Mouse (Mus musculus) heart, embryonic 13.5 days (tissue): ENCODE measurements around the gene Tk2. TPM values are rescaled to one million over a fixed set of nuclear protein-coding genes. Genes with fewer than 3 reads are reported as not detected.

Source experiments
- ATAC-seq: fragments of 200-750 bp; cut with Nextera tagmentation; 2 replicates; pipeline ENCODE4 v1.8.0; 2017; ENCODE audit warnings: moderate TSS enrichment; ENCODE audit not compliant: insufficient number of reproducible peaks, low FRiP score, low TSS enrichment; ENCODE audit errors: extremely low read depth
- H3K27ac ChIP-seq: fragments of 300-500 bp; sonication (generic); replicated peaks from 2 replicates; pipeline ENCODE4 v1.5.1; 2015; ENCODE audit warnings: moderate library complexity, mild to moderate bottlenecking, inconsistent platforms
- H3K27me3 ChIP-seq: fragments of 300-500 bp; sonication (generic); replicated peaks from 2 replicates; pipeline ENCODE4 v1.6.1; 2015; ENCODE audit warnings: mild to moderate bottlenecking, inconsistent platforms
- H3K36me3 ChIP-seq: fragments of 300-500 bp; sonication (generic); 2 replicates; pipeline ENCODE4 v1.6.1; 2015; ENCODE audit warnings: mild to moderate bottlenecking, inconsistent platforms
- H3K4me1 ChIP-seq: fragments of 300-500 bp; sonication (generic); 2 replicates; pipeline ENCODE4 v1.6.1; 2015; ENCODE audit warnings: inconsistent platforms
- H3K4me2 ChIP-seq: fragments of 300-500 bp; sonication (generic); 2 replicates; pipeline ENCODE4 v1.6.1; 2015; ENCODE audit warnings: inconsistent platforms, mild to moderate bottlenecking, moderate library complexity
- H3K4me3 ChIP-seq: fragments of 300-500 bp; sonication (generic); 2 replicates; pipeline ENCODE4 v1.5.1; 2015; ENCODE audit warnings: moderate library complexity, mild to moderate bottlenecking, inconsistent platforms
- H3K9ac ChIP-seq: fragments of 300-500 bp; sonication (generic); 2 replicates; pipeline ENCODE4 v1.6.1; 2015; ENCODE audit warnings: inconsistent platforms, mild to moderate bottlenecking, moderate library complexity
- H3K9me3 ChIP-seq: fragments of 300-500 bp; sonication (generic); 2 replicates; pipeline ENCODE4 v1.6.1; 2016; ENCODE audit warnings: inconsistent platforms
- WGBS: fragments of 180-500 bp; shearing (Covaris S2); methylation state at CpG from one replicate; pipeline ENCODE4 v1.1.7; 2015; ENCODE audit warnings: mixed read lengths; 5-methylcytosine and 5-hydroxymethylcytosine counted together
- polyA plus RNA-seq: library from polyadenylated mRNA; unstranded; fragments of >200 nt; fragmentation: Nextera tagmentation; extraction: Ambion mirVana; gene quantifications from 2 replicates; pipeline ENCODE4 v1.2.1, GENCODE M21; 2015

Gene Tk2
- polyA plus RNA-seq, 1 experiment from 2014 or later, result 10.3 TPM

GRCm38 (mm10) chr8:104219079-104219478 lies 29.3 kb downstream of the Tk2 start:
- ATAC-seq, result no peak
- H3K27me3 ChIP-seq, result no peaks in the 10 kb centered on the region; the same call in 1 of the 2 replicates
- H3K36me3 ChIP-seq, result peaks cover 6% of the 10 kb centered on the region; the same call in 1 of the 2 replicates
- no peaks in the 10 kb centered on the region for H3K4me1 ChIP-seq
- H3K27ac ChIP-seq, result no peak overlapping the region
- peak overlapping the region; percentile 56 for H3K4me2 ChIP-seq
- peak overlapping the region; percentile 20; the same call in 1 of the 2 replicates for H3K4me3 ChIP-seq
- 22% methylated on average over 11 of the region's 11 CpGs for WGBS
- peaks cover 4% of the 10 kb centered on the region; the same call in 1 of the 2 replicates for H3K9me3 ChIP-seq
- H3K9ac ChIP-seq, result peak overlapping the region; percentile 1; the same call in 1 of the 2 replicates

- H3K4me3 ChIP-seq, result no peak overlapping the region
- H3K27ac ChIP-seq, result no peak overlapping the region
- no peaks in the 10 kb centered on the region for H3K36me3 ChIP-seq
- no peaks in the 10 kb centered on the region; the same call in 1 of the 2 replicates for H3K27me3 ChIP-seq
- no peak for ATAC-seq
- H3K9me3 ChIP-seq, result no peaks in the 10 kb centered on the region
- no peaks in the 10 kb centered on the region for H3K4me1 ChIP-seq
- no peak overlapping the region for H3K9ac ChIP-seq
- WGBS, result 74% methylated on average over 5 of the region's 5 CpGs
- no peak overlapping the region for H3K4me2 ChIP-seq
Observed at GRCm38 (mm10) chr8:104217601-104218000, 30.8 kb downstream of the Tk2 start.

GRCm38 (mm10) chr8:104205292-104205691 lies 43.1 kb downstream of the Tk2 start:
- Histone ChIP-seq H3K4me3 (no peak overlapping the region), H3K36me3 (no peaks in the 10 kb centered on the region), H3K9ac (no peak overlapping the region), H3K9me3 (peaks cover 8% of the 10 kb centered on the region; the same call in 1 of the 2 replicates), H3K27ac (no peak overlapping the region), H3K4me2 (no peak overlapping the region), H3K4me1 (no peaks in the 10 kb centered on the region), H3K27me3 (peaks cover 5% of the 10 kb centered on the region; the same call in 1 of the 2 replicates)
- ATAC-seq, result no peak
- WGBS, result 64% methylated on average over 3 of the region's 3 CpGs

GRCm38 (mm10) chr8:104202320-104202719 lies 46.0 kb downstream of the Tk2 start:
- no peak overlapping the region for H3K4me2 ChIP-seq
- ATAC-seq, result no peak
- H3K4me1 ChIP-seq, result no peaks in the 10 kb centered on the region
- no peak overlapping the region for H3K9ac ChIP-seq
- WGBS, result 74% methylated on average over 4 of the region's 4 CpGs
- H3K27ac ChIP-seq, result no peak overlapping the region
- peaks cover 5% of the 10 kb centered on the region; the same call in 1 of the 2 replicates for H3K27me3 ChIP-seq
- no peaks in the 10 kb centered on the region for H3K36me3 ChIP-seq
- H3K4me3 ChIP-seq, result no peak overlapping the region
- H3K9me3 ChIP-seq, result no peaks in the 10 kb centered on the region

- H3K4me3 ChIP-seq, result no peak overlapping the region
- no peak overlapping the region for H3K9ac ChIP-seq
- WGBS, result 71% methylated on average over 3 of the region's 3 CpGs
- peaks cover 5% of the 10 kb centered on the region; the same call in 1 of the 2 replicates for H3K27me3 ChIP-seq
- H3K27ac ChIP-seq, result no peak overlapping the region
- H3K4me2 ChIP-seq, result no peak overlapping the region
- H3K4me1 ChIP-seq, result no peaks in the 10 kb centered on the region
- no peak for ATAC-seq
- H3K9me3 ChIP-seq, result no peaks in the 10 kb centered on the region
- H3K36me3 ChIP-seq, result no peaks in the 10 kb centered on the region
Observed at GRCm38 (mm10) chr8:104201622-104202021, 46.7 kb downstream of the Tk2 start.

GRCm38 (mm10) chr8:104199802-104200201 lies 48.6 kb downstream of the Tk2 start:
- no peak overlapping the region for H3K4me2 ChIP-seq
- no peak overlapping the region for H3K9ac ChIP-seq
- H3K27me3 ChIP-seq, result peaks cover 5% of the 10 kb centered on the region; the same call in 1 of the 2 replicates
- 63% methylated on average over 5 of the region's 5 CpGs for WGBS
- no peak for ATAC-seq
- H3K4me3 ChIP-seq, result no peak overlapping the region
- no peak overlapping the region for H3K27ac ChIP-seq
- H3K9me3 ChIP-seq, result no peaks in the 10 kb centered on the region; the same call in 1 of the 2 replicates
- no peaks in the 10 kb centered on the region for H3K4me1 ChIP-seq
- H3K36me3 ChIP-seq, result no peaks in the 10 kb centered on the region

- no peak overlapping the region for H3K27ac ChIP-seq
- no peak for ATAC-seq
- no peaks in the 10 kb centered on the region for H3K36me3 ChIP-seq
- H3K9ac ChIP-seq, result no peak overlapping the region
- H3K9me3 ChIP-seq, result no peaks in the 10 kb centered on the region; the same call in 1 of the 2 replicates
- peaks cover 4% of the 10 kb centered on the region; the same call in 1 of the 2 replicates for H3K27me3 ChIP-seq
- peaks cover 9% of the 10 kb centered on the region; the same call in 1 of the 2 replicates for H3K4me1 ChIP-seq
- 19% methylated on average over 11 of the region's 11 CpGs for WGBS
- peak overlapping the region; percentile 23 for H3K4me2 ChIP-seq
- H3K4me3 ChIP-seq, result no peak overlapping the region
Observed at GRCm38 (mm10) chr8:104191496-104191895, 56.9 kb downstream of the Tk2 start.

GRCm38 (mm10) chr8:104190777-104191468 lies 57.4 kb downstream of the Tk2 start:
- Histone ChIP-seq H3K4me3 (no peak overlapping the region), H3K36me3 (no peaks in the 10 kb centered on the region), H3K9ac (no peak overlapping the region), H3K9me3 (no peaks in the 10 kb centered on the region; the same call in 1 of the 2 replicates), H3K4me1 (peaks cover 9% of the 10 kb centered on the region; the same call in 1 of the 2 replicates), H3K27me3 (peaks cover 4% of the 10 kb centered on the region; the same call in 1 of the 2 replicates), H3K4me2 (no peak overlapping the region), H3K27ac (no peak overlapping the region)
- WGBS, result 62% methylated on average over 6 of the region's 6 CpGs
- ATAC-seq, result no peak

GRCm38 (mm10) chr8:104188459-104188858 lies 59.9 kb downstream of the Tk2 start:
- 49% methylated on average over 5 of the region's 5 CpGs for WGBS

GRCm38 (mm10) chr8:104187622-104188021 lies 60.7 kb downstream of the Tk2 start:
- H3K4me3 ChIP-seq, result no peak overlapping the region
- H3K27ac ChIP-seq, result no peak overlapping the region
- WGBS, result 82% methylated on average over 6 of the region's 6 CpGs
- no peaks in the 10 kb centered on the region for H3K9me3 ChIP-seq
- no peak overlapping the region for H3K4me2 ChIP-seq
- peaks cover 4% of the 10 kb centered on the region; the same call in 1 of the 2 replicates for H3K27me3 ChIP-seq
- ATAC-seq, result no peak
- H3K9ac ChIP-seq, result no peak overlapping the region
- H3K36me3 ChIP-seq, result no peaks in the 10 kb centered on the region
- peaks cover 9% of the 10 kb centered on the region; the same call in 1 of the 2 replicates for H3K4me1 ChIP-seq

More at GRCm38 (mm10) chr8:104188459-104188858, 59.9 kb downstream of the Tk2 start:
- Histone ChIP-seq H3K27me3 (peaks cover 4% of the 10 kb centered on the region; the same call in 1 of the 2 replicates), H3K9me3 (no peaks in the 10 kb centered on the region), H3K36me3 (no peaks in the 10 kb centered on the region), H3K27ac (no peak overlapping the region), H3K4me3 (no peak overlapping the region), H3K9ac (no peak overlapping the region), H3K4me2 (no peak overlapping the region), H3K4me1 (peaks cover 9% of the 10 kb centered on the region; the same call in 1 of the 2 replicates)
- no peak for ATAC-seq

- no peak overlapping the region for H3K9ac ChIP-seq
- no peaks in the 10 kb centered on the region for H3K9me3 ChIP-seq
- H3K4me1 ChIP-seq, result peaks cover 6% of the 10 kb centered on the region; the same call in 1 of the 2 replicates
- WGBS, result 71% methylated on average over 4 of the region's 4 CpGs
- no peak overlapping the region for H3K4me3 ChIP-seq
- no peaks in the 10 kb centered on the region for H3K36me3 ChIP-seq
- H3K27me3 ChIP-seq, result peaks cover 4% of the 10 kb centered on the region; the same call in 1 of the 2 replicates
- ATAC-seq, result no peak
- no peak overlapping the region for H3K4me2 ChIP-seq
- no peak overlapping the region for H3K27ac ChIP-seq
Observed at GRCm38 (mm10) chr8:104186827-104187226, 61.5 kb downstream of the Tk2 start.
